Mouse (Mus musculus): Measurements from ENCODE around the gene Gpr149. TPM values are rescaled to one million over a fixed set of nuclear protein-coding genes. Genes with fewer than 3 reads are reported as not detected.
A peak's percentile ranks its signal among the peaks of the same experiment; 100 is the strongest.

The Gpr149 gene
- not detected in 2 replicates for polyA plus RNA-seq (2015; fragmentation: Nextera tagmentation; extraction: Ambion mirVana)

GRCm38 (mm10) chr3:62604973-62605372, at the start of gene Gpr149:
TSS of gene Gpr149 (minus strand) at chr3:62605140.
- H3K27ac ChIP-seq = no peak within 1 kb of the TSS
- ATAC-seq (replicated peaks; ENCODE audit: low FRiP score, low read depth) (no peak), DNase-seq (ENCODE audit: low spot score) (no peak)
- no peak within 1 kb of the TSS for H3K9ac ChIP-seq (ENCODE audit: low read depth, low read length)
- WGBS = 58% methylated on average over 1 of the region's 1 CpGs
- no peaks in the 10 kb centered on the region for H3K4me1 ChIP-seq (replicated peaks; ENCODE audit: insufficient read depth, low read length)
- H3K27me3 ChIP-seq (ENCODE audit: insufficient read depth, low read length) = no peaks in the 10 kb centered on the region
- peak within 1 kb of the TSS; percentile 26 for H3K4me3 ChIP-seq (replicated peaks; ENCODE audit: low read depth, low read length)
- H3K9me3 ChIP-seq (replicated peaks; ENCODE audit: low read length) = no peaks in the 10 kb centered on the region
- H3K36me3 ChIP-seq (ENCODE audit: insufficient read depth, low read length) = no peaks in the 10 kb centered on the region
- peak within 1 kb of the TSS; percentile 55 for H3K4me2 ChIP-seq (ENCODE audit: low read length)
- TF ChIP-seq CTCF (IDR thresholded peaks at IDR 0.05; ENCODE audit: low read depth) = no peak

GRCm38 (mm10) chr3:62650551-62650950, 45.6 kb upstream of the Gpr149 start:
- 39% methylated on average over 1 of the region's 1 CpGs for WGBS
- Histone ChIP-seq H3K9me3 (replicated peaks; ENCODE audit: low read length) (no peaks in the 10 kb centered on the region), H3K4me3 (replicated peaks; ENCODE audit: low read depth, low read length) (no peak overlapping the region), H3K27me3 (ENCODE audit: insufficient read depth, low read length) (no peaks in the 10 kb centered on the region), H3K4me2 (ENCODE audit: low read length) (no peak overlapping the region), H3K4me1 (replicated peaks; ENCODE audit: insufficient read depth, low read length) (no peaks in the 10 kb centered on the region), H3K36me3 (ENCODE audit: insufficient read depth, low read length) (no peaks in the 10 kb centered on the region), H3K9ac (ENCODE audit: low read depth, low read length) (no peak overlapping the region), H3K27ac (no peak overlapping the region)
- DNase-seq (ENCODE audit: low spot score) (peak; percentile 24), ATAC-seq (replicated peaks; ENCODE audit: low FRiP score, low read depth) (no peak)
- no peak for TF ChIP-seq CTCF (IDR thresholded peaks at IDR 0.05; ENCODE audit: low read depth)

GRCm38 (mm10) chr3:62610861-62611260, 5.9 kb upstream of the Gpr149 start:
- no peak for TF ChIP-seq CTCF (IDR thresholded peaks at IDR 0.05; ENCODE audit: low read depth)
- DNase-seq (ENCODE audit: low spot score) (no peak), ATAC-seq (replicated peaks; ENCODE audit: low FRiP score, low read depth) (no peak)
- Histone ChIP-seq H3K27me3 (ENCODE audit: insufficient read depth, low read length) (no peaks in the 10 kb centered on the region), H3K4me2 (ENCODE audit: low read length) (no peak overlapping the region), H3K9ac (ENCODE audit: low read depth, low read length) (no peak overlapping the region), H3K4me3 (replicated peaks; ENCODE audit: low read depth, low read length) (no peak overlapping the region), H3K36me3 (ENCODE audit: insufficient read depth, low read length) (no peaks in the 10 kb centered on the region), H3K27ac (no peak overlapping the region), H3K9me3 (replicated peaks; ENCODE audit: low read length) (no peaks in the 10 kb centered on the region), H3K4me1 (replicated peaks; ENCODE audit: insufficient read depth, low read length) (no peaks in the 10 kb centered on the region)
- 73% methylated on average over 3 of the region's 3 CpGs for WGBS

- Histone ChIP-seq H3K36me3 (ENCODE audit: insufficient read depth, low read length) (no peaks in the 10 kb centered on the region), H3K4me1 (replicated peaks; ENCODE audit: insufficient read depth, low read length) (no peaks in the 10 kb centered on the region), H3K4me2 (ENCODE audit: low read length) (no peak overlapping the region), H3K4me3 (replicated peaks; ENCODE audit: low read depth, low read length) (no peak overlapping the region), H3K27ac (no peak overlapping the region), H3K9me3 (replicated peaks; ENCODE audit: low read length) (no peaks in the 10 kb centered on the region), H3K9ac (ENCODE audit: low read depth, low read length) (no peak overlapping the region), H3K27me3 (ENCODE audit: insufficient read depth, low read length) (no peaks in the 10 kb centered on the region)
- ATAC-seq (replicated peaks; ENCODE audit: low FRiP score, low read depth) (no peak), DNase-seq (ENCODE audit: low spot score) (no peak)
- no peak for TF ChIP-seq CTCF (IDR thresholded peaks at IDR 0.05; ENCODE audit: low read depth)
- WGBS = 87% methylated on average over 2 of the region's 2 CpGs
Observed at GRCm38 (mm10) chr3:62605931-62606330, 991 bp upstream of the Gpr149 start.

GRCm38 (mm10) chr3:62604047-62604391, 921 bp downstream of the Gpr149 start:
- no peak overlapping the region for H3K27ac ChIP-seq
- H3K27me3 ChIP-seq (ENCODE audit: insufficient read depth, low read length) = no peaks in the 10 kb centered on the region
- no peaks in the 10 kb centered on the region for H3K36me3 ChIP-seq (ENCODE audit: insufficient read depth, low read length)
- DNase-seq (ENCODE audit: low spot score) (no peak), ATAC-seq (replicated peaks; ENCODE audit: low FRiP score, low read depth) (no peak)
- 21% methylated on average over 10 of the region's 10 CpGs for WGBS
- H3K4me3 ChIP-seq (replicated peaks; ENCODE audit: low read depth, low read length) = peak overlapping the region; percentile 26
- H3K9me3 ChIP-seq (replicated peaks; ENCODE audit: low read length) = no peaks in the 10 kb centered on the region
- H3K4me1 ChIP-seq (replicated peaks; ENCODE audit: insufficient read depth, low read length) = no peaks in the 10 kb centered on the region
- no peak overlapping the region for H3K9ac ChIP-seq (ENCODE audit: low read depth, low read length)
- no peak for TF ChIP-seq CTCF (IDR thresholded peaks at IDR 0.05; ENCODE audit: low read depth)
- peak overlapping the region; percentile 55 for H3K4me2 ChIP-seq (ENCODE audit: low read length)

GRCm38 (mm10) chr3:62603231-62604046, 1.5 kb downstream of the Gpr149 start:
- no peak for TF ChIP-seq CTCF (IDR thresholded peaks at IDR 0.05; ENCODE audit: low read depth)
- Histone ChIP-seq H3K9ac (ENCODE audit: low read depth, low read length) (no peak overlapping the region), H3K36me3 (ENCODE audit: insufficient read depth, low read length) (no peaks in the 10 kb centered on the region), H3K4me1 (replicated peaks; ENCODE audit: insufficient read depth, low read length) (no peaks in the 10 kb centered on the region), H3K27ac (no peak overlapping the region), H3K4me3 (replicated peaks; ENCODE audit: low read depth, low read length) (peak overlapping the region; percentile 26), H3K27me3 (ENCODE audit: insufficient read depth, low read length) (no peaks in the 10 kb centered on the region), H3K9me3 (replicated peaks; ENCODE audit: low read length) (no peaks in the 10 kb centered on the region), H3K4me2 (ENCODE audit: low read length) (peak overlapping the region; percentile 55)
- DNase-seq (ENCODE audit: low spot score) (no peak), ATAC-seq (replicated peaks; ENCODE audit: low FRiP score, low read depth) (no peak; the same call in 1 of the 2 replicates)
- WGBS = 2% methylated on average over 40 of the region's 40 CpGs

All from kidney, postnatal 0 days (tissue).